Mouse (Mus musculus): ENCODE results near the gene Btf3l4. TPM values are rescaled to one million over a fixed set of nuclear protein-coding genes. Genes with fewer than 3 reads are reported as not detected.

The Btf3l4 gene
- polyA plus RNA-seq (2021; fragmentation: Nextera tagmentation) = 84.0 and 92.5 TPM in 2 replicates
- long read RNA-seq, experiment 1, transcript Btf3l4-204 (6 exons, 3,141 nt) = major isoform, 180 of 201 reads
- long read RNA-seq, experiment 1, partial matches to known transcripts = 3 of 201 reads
- long read RNA-seq, experiment 1, other reads (novel, unspliced or antisense) = 18 of 201 reads
- long read RNA-seq, experiment 2, transcript Btf3l4-203 (6 exons, 1,033 nt) = minor isoform, 9 of 519 reads
- long read RNA-seq, experiment 2, transcript Btf3l4-204 (6 exons, 3,141 nt) = major isoform, 482 of 519 reads
- long read RNA-seq, experiment 2, partial matches to known transcripts = 13 of 519 reads
- long read RNA-seq, experiment 2, other reads (novel, unspliced or antisense) = 13 of 519 reads

DNA sequence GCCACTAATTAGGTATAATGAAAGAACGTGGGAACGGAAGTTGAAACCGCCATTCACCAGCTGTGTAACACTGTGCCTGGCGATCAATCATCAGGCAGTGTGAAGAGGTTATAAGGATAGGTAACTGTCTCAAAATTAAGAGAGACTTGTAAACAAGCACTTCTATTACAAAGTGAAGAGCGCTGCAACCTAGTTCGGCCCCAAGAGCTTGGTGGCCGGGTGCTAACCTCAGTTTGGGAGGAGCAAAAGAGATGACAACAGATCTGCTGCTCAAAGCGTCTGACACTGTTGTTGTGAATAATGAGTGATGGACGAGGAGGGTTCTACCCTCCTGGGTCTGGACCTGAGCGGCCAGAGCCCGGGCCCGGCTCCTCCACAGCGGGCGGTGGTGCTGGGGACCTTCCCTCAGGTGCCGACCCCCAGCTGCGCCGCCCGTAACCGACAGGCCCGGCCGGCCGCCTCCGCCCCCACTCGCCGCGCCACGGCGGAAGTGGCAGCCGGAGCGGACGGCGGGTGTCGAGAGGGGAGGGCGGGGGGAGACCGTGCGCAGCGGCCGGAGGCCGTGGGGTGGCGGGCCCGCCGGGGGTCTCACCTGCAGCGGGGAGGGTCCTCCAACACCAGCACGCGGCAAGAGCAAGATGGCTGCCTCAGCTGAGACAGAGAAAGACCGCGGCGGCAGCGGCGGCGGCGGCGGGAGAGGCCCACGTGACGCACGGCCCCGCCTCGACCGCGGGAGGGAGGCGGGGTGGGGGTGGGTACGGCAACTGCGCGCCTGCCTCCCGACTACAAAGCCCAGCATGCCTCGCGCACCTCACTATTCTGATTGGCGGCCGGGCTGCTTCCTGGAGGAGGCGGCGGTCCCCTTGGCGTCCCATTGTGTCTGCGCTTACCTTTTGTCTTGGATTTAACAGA, at the start of gene Btf3l4:
Gene Btf3l4, minus strand, starts transcription at position 699 of the 912 bp plus-strand sequence.

DNA sequence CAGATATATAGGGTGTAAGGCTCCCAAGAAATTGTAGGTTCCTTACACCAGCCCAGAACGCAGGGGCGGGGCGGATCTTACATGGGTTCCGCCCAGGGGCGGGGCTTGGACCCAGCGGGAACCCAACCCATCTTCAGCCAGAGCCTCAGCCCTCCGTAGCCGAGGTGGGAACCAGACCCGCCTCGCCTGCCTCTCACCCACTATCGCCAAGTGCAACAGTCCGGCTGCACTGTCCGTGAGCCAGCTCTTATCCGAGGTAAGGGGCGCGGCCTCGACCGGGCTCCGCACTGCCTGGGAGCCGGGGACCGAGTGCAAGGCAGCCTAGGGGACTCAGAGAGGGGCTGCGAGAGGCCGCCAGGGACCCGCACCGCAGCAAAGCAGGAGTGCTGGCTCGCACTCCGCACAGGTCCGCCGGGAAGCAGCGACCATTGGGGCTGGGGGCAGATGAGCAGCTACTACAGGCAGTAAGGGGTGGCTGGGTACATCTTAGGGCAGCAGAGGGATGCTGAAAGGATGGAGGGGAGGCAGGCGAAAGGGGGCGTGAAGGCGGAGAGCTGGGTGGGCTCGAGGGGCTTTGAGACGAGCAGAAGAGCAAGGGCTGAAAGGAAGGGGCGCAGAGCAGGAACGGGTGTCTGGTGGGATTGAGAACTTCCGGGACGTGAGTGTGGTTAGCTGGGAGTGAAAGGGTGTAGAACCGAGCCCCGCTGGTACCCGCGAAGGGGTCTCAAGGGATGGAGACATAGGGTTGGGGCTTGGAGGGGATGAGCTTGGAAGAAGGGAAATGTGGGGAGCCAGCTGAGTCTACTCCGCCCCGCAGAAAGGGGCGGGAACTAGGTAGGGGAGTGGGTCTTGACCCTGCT, 45.8 kb upstream of the Btf3l4 start, which contains the start of gene Rab3b:
Gene Rab3b, plus strand, starts transcription at position 101 of the 860 bp plus-strand sequence.

DNA sequence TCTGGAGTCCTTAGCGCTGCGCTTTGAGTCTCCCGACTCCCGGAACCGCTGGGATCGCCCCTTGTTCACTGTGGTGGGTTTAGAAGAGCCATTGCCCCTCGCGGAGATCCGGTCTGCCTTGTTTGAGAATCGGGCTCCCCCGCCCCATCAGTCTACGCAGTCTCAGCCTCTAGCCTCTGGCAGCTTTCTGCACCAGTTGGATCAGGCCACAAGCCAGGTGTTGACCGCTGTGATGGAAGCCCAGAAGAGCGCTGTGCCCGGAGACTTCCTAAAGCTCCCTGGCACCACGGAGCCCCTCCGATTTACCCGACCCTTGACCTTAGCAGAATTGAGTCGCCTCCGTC, 15.1 kb upstream of the Btf3l4 start, which contains the start of gene A730015C16Rik:
Gene A730015C16Rik, minus strand, starts transcription at position 115 of the 344 bp plus-strand sequence.

DNA sequence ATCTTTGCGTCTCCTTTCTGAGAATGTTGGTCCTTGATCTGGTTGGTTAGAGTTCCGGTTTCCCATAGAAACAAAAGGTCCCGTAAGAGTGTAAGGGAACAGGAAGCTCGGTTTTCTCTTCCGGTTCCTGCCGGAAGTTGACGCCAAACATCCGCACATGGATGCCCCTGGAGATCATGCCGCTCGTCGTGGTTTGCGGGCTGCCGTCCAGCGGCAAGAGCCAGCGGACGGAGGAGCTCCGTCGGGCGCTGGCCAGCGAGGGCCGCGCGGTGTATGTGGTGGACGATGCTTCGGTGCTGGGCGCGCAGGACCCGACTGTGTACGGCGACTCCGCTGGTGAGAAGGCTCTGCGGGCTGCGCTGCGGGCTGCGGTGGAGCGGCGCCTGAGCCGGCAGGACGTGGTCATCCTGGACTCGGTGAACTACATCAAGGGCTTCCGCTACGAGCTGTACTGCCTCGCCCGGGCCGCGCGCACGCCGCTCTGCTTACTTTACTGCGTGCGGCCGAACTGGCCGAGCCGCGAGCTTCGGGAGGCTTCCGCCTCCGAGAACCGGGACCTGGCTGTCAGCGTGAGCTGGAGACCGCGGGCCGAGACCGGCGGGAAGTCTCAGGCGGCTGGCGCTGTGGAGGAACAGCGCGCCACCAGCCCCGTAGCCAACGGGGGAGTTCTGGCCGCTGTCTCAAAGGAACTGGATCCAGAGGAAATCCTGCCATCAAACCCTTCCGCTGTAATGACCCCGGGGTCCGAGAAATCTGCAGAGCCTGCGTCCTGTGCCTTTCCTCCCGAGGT, 14.5 kb upstream of the Btf3l4 start, which contains the start of gene Kti12:
Gene Kti12, plus strand, starts transcription at position 71 of the 790 bp plus-strand sequence.

DNA sequence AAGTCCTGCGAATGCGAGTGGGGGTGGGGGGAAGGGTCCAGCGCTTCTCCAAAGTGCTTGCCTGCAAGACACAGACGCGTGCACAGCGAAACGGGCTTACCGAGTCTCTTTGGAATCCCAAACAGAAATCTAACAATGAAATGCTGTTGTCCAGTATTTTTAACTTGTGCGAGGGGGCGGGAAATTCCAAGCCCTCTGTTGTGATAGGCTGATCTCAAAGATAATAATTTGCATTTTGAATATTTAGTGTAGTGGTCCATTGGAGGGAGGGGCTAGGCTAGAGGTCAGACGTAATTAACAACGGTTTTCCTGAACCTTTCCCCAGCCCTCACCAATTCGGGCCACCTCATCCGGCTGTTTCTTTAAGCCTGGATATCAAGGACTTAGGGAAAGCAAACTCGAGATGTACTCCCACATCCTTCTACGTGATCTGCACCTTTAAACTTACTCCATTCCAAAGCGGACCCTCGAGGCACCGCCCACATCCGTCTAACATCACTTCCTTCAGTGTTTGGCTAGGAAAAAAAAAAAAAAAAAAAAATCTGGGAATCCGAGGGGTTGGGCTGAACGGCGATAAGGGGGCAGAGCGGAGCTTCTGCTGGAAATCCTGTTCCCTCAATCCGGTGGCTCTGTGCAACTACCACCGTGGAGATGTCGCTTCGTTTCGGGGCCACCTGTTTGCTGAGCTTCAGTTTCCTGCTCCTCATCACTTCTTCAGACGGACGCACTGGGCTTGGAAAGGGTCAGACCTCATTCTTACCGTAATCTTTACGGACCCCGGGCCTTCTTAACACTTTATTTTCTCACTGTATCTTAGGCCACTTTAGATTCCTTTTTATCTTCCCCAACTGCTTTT, 929 bp upstream of the Btf3l4 start, which contains the start of gene Txndc12:
Gene Txndc12, plus strand, starts transcription at position 487 of the 856 bp plus-strand sequence.

DNA sequence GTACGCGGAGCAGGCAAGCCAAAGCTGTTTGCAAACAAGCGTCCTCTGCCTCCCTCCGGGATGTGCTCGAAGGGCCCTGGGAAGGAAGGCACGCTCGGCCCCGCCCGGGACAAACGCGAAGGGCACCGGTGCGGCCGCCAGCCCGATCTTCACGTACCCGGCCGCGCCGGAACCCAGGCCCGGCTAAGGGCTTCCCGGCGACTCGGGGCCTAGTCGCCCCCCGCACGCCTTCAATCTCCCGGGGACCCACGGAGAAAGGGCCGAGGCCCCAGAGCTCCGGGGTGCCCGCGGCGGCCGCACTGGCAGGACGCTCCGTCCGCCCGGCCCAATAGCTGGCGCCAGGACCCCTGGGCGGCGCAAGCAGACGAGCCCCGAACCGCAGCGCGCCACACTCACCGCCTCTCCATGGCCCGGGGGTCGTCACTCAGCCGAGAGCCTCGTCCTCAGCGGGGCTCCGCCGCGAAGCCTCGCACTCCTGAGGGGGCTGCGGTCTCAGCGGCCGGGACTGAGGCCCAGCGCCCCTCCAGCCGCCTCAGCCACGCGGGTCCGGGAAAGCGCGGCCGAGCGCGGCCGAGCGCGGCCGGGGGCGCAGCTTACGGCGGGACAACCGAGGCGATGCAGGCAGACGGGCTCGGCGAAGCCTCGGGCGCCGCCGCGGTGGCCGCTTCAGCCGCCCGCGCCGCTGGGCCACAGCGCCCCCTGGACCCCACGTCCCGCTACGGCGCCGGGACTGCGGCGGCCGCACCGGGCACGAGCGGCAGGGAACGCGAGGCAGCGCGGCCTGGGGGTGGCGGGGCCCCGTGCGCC, 53.2 kb downstream of the Btf3l4 start, which contains the start of gene Zfyve9:
Gene Zfyve9, minus strand, starts transcription at position 742 of the 807 bp plus-strand sequence.

Other genes with a start within 250 kb of the Btf3l4 start
- gene Cc2d1b, start 213.7 kb downstream of the Btf3l4 start, polyA plus RNA-seq (2021; fragmentation: Nextera tagmentation) = 5.7 and 5.9 TPM in 2 replicates
- 0.82 and 0.94 TPM in 2 replicates for gene 3110021N24Rik, start 114.0 kb downstream of the Btf3l4 start, polyA plus RNA-seq (2021; fragmentation: Nextera tagmentation)
- 10.9 and 11.7 TPM in 2 replicates for gene Zfyve9, start 52.8 kb downstream of the Btf3l4 start, polyA plus RNA-seq (2021; fragmentation: Nextera tagmentation)
- 35.4 and 36.0 TPM in 2 replicates for gene Txndc12, start 987 bp upstream of the Btf3l4 start, polyA plus RNA-seq (2021; fragmentation: Nextera tagmentation)
- 30.2 and 33.0 TPM in 2 replicates for gene Kti12, start 14.2 kb upstream of the Btf3l4 start, polyA plus RNA-seq (2021; fragmentation: Nextera tagmentation)
- gene A730015C16Rik, start 15.0 kb upstream of the Btf3l4 start, polyA plus RNA-seq (2021; fragmentation: Nextera tagmentation) = 0.25 and 0.34 TPM in 2 replicates
- 81.1 and 103 TPM in 2 replicates for gene Rab3b, start 45.4 kb upstream of the Btf3l4 start, polyA plus RNA-seq (2021; fragmentation: Nextera tagmentation)
- gene Nrd1, start 167.0 kb upstream of the Btf3l4 start, polyA plus RNA-seq (2021; fragmentation: Nextera tagmentation) = 16.7 and 21.1 TPM in 2 replicates